Mouse (Mus musculus) embryonic facial prominence, embryonic 13.5 days (tissue): ENCODE results near the gene Plac8. TPM values are rescaled to one million over a fixed set of nuclear protein-coding genes. Genes with fewer than 3 reads are reported as not detected.

Experiments used
- ATAC-seq: fragments of 200-750 bp; cut with Nextera tagmentation; 2 replicates; pipeline ENCODE4 v1.8.0; 2017; ENCODE audit warnings: low read depth; ENCODE audit not compliant: insufficient number of reproducible peaks, insufficient read depth, low FRiP score, low TSS enrichment
- H3K27ac ChIP-seq: fragments of 300-500 bp; sonication (generic); 2 replicates; pipeline ENCODE4 v1.5.1; 2015; ENCODE audit warnings: moderate library complexity, mild to moderate bottlenecking, inconsistent platforms
- H3K27me3 ChIP-seq: fragments of 300-500 bp; sonication (generic); 2 replicates; pipeline ENCODE4 v1.6.1; 2015; ENCODE audit warnings: mild to moderate bottlenecking, inconsistent platforms
- H3K36me3 ChIP-seq: fragments of 300-500 bp; sonication (generic); 2 replicates; pipeline ENCODE4 v1.6.1; 2015; ENCODE audit warnings: mild to moderate bottlenecking, inconsistent platforms
- H3K4me1 ChIP-seq: fragments of 300-500 bp; sonication (generic); 2 replicates; pipeline ENCODE4 v1.6.1; 2015; ENCODE audit warnings: inconsistent platforms
- H3K4me2 ChIP-seq: fragments of 300-500 bp; sonication (generic); 2 replicates; pipeline ENCODE4 v1.6.1; 2015; ENCODE audit warnings: moderate library complexity, mild to moderate bottlenecking, inconsistent platforms
- H3K4me3 ChIP-seq: fragments of 300-500 bp; sonication (generic); 2 replicates; pipeline ENCODE4 v1.5.1; 2015; ENCODE audit warnings: mild to moderate bottlenecking, inconsistent platforms
- H3K9ac ChIP-seq: fragments of 300-500 bp; sonication (generic); 2 replicates; pipeline ENCODE4 v1.6.1; 2015; ENCODE audit warnings: mild to moderate bottlenecking, inconsistent platforms
- H3K9me3 ChIP-seq: fragments of 300-500 bp; sonication (generic); 2 replicates; pipeline ENCODE4 v1.6.1; 2016; ENCODE audit warnings: inconsistent platforms
- whole genome bisulfite sequencing: fragments of 180-500 bp; shearing (Covaris S2); methylation state at CpG from one replicate; pipeline ENCODE4 v1.1.7; 2015; ENCODE audit warnings: mixed read lengths; 5-methylcytosine and 5-hydroxymethylcytosine counted together
- polyA plus RNA-seq: library from polyadenylated mRNA; unstranded; fragments of >200 nt; fragmentation: Nextera tagmentation; extraction: Ambion mirVana; gene quantifications from 2 replicates; pipeline ENCODE4 v1.2.1, GENCODE M21; 2015

Gene Plac8
- polyA plus RNA-seq, 1 experiment from 2014 or later = 3.2 TPM

DNA sequence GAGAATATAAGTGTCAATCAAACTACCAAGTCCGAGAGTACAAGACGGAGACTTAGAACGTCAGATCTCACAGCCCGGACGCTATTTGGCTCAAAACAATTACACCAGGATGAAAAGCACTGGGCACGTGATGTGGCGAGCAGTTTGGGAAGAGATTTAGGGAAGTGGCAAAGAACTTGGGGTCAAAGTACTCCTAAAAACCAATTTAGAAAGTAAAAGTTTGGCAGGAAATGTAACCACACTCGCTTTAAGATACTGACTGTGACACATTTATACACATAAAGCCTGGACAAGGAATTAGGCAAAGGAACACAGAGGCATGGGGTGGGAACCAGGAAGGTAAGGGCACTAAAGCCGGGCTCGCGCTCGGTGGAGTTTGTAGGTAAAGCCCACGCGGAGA, 15.0 kb downstream of the Plac8 start:
- Histone ChIP-seq H3K4me2 (no peak overlapping the region), H3K27ac (no peak overlapping the region), H3K27me3 (no peaks in the 10 kb centered on the region), H3K4me1 (no peaks in the 10 kb centered on the region), H3K36me3 (no peaks in the 10 kb centered on the region), H3K9ac (no peak overlapping the region), H3K4me3 (no peak overlapping the region), H3K9me3 (no peaks in the 10 kb centered on the region)
- no peak for ATAC-seq
- WGBS = 85% methylated on average over 14 of the region's 14 CpGs

DNA sequence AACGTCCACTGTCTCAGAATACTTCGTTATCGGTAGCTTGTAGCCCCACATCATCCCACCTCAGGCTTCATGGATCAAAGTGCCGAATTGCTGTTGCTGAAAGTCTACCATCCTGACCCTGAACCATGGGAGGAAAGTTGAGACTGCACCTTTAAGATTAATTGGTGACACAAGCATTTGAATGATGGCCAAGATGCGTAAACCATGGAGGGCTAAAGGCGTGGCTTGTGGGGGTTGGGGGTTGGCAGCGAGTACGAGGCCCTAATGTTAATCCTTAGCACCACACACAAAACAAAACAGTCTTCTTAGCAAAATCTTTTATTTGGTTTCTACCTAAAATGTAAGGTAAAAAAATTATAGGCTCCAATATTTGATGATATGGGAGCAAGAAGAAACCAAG, 18.6 kb downstream of the Plac8 start:
- peaks cover 11% of the 10 kb centered on the region for H3K36me3 ChIP-seq
- 69% methylated on average over 8 of the region's 8 CpGs for whole genome bisulfite sequencing
- no peaks in the 10 kb centered on the region for H3K27me3 ChIP-seq
- ATAC-seq = no peak
- H3K9me3 ChIP-seq = no peaks in the 10 kb centered on the region
- no peaks in the 10 kb centered on the region for H3K4me1 ChIP-seq
- H3K27ac ChIP-seq = no peak overlapping the region
- no peak overlapping the region for H3K4me2 ChIP-seq
- H3K4me3 ChIP-seq = no peak overlapping the region
- H3K9ac ChIP-seq = no peak overlapping the region

DNA sequence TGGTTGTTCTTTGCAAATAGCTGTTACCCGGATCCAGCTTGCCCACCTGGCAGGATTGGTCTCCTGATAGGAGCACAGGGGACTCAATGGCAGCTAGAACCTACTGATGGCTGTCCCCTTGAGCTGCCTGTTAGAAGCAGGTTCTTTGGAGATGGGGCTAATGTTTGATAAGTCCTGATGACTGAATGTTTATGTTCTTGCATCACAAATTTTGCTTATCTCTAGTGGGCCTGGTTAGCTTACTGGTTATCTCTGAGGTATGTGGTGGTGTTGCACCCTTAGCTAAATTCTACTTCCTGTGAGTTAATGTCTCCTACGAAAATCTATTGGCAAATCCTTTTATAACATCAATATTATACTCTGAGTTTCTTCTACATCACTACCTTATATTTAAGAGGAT, 20.1 kb downstream of the Plac8 start:
- Histone ChIP-seq H3K4me3 (no peak overlapping the region), H3K4me2 (no peak overlapping the region), H3K36me3 (peaks cover 26% of the 10 kb centered on the region), H3K27me3 (no peaks in the 10 kb centered on the region), H3K9me3 (no peaks in the 10 kb centered on the region), H3K27ac (no peak overlapping the region), H3K9ac (no peak overlapping the region), H3K4me1 (no peaks in the 10 kb centered on the region)
- ATAC-seq = no peak
- WGBS = 61% methylated on average over 2 of the region's 2 CpGs

DNA sequence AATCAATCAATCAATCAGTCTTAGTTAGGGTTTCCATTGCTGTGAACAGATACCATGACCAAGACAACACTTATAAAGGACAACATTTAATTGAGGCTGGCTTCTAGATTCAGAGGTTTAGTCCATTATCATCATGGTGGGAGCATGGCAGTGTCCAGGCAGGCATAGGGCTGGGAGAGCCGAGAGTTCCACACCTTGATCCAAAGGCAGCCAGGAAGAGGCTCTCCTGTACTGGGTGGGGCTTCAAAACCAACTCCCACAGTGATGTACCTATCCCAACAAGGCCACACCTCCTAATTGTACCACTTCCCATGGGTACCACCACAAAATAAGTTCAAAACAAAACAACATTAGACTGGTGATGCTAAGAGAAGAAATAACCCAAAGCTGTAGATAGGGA, 21.9 kb downstream of the Plac8 start:
- Histone ChIP-seq H3K27ac (no peak overlapping the region), H3K9me3 (no peaks in the 10 kb centered on the region), H3K4me1 (no peaks in the 10 kb centered on the region), H3K4me2 (no peak overlapping the region), H3K4me3 (no peak overlapping the region), H3K27me3 (no peaks in the 10 kb centered on the region), H3K9ac (no peak overlapping the region), H3K36me3 (peaks cover 44% of the 10 kb centered on the region)
- no peak for ATAC-seq
- WGBS = 90% methylated on average over 1 of the region's 1 CpGs

DNA sequence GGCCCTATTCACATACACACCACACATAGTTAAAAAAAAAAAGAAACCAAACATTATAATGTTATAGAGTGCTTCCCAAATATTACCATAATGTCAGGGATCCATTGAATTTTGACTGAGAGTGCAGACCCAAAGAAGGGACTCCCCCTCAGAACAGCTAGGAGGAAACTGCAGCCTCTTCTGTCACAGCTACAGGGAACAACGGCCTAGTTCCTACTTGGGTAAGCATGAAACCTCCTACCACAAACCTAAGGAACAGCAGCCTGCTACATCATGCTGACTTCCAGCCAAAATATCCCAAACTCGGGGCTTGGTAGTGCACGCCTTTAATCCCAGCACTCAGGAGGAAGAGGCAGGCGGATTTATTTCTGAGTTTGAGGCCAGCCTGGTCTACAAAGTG, 22.7 kb downstream of the Plac8 start:
- no peaks in the 10 kb centered on the region for H3K4me1 ChIP-seq
- peaks cover 51% of the 10 kb centered on the region for H3K36me3 ChIP-seq
- no peak overlapping the region for H3K4me3 ChIP-seq
- 94% methylated on average over 4 of the region's 4 CpGs for WGBS
- no peak overlapping the region for H3K4me2 ChIP-seq
- no peak overlapping the region for H3K27ac ChIP-seq
- no peaks in the 10 kb centered on the region for H3K9me3 ChIP-seq
- H3K27me3 ChIP-seq = no peaks in the 10 kb centered on the region
- no peak for ATAC-seq
- no peak overlapping the region for H3K9ac ChIP-seq

DNA sequence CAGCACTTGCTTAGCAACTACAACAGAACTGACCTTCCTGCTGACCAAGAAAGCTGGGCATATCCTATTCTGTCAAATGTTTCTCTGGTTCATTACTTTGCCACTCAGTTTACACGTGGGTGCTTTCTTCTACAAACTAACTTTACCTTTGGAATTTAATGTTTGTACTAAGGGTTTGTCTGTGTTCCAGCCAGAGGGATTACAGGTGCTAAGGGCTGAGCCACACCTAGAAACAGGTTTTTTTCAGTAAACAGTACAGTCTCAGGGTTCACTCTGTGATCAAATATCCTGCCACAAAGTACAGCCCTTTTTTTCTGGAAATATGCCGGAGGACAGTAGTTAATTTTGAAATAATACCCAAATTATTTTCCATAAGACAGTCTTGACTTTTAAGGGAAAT, 23.8 kb downstream of the Plac8 start:
- no peak overlapping the region for H3K27ac ChIP-seq
- H3K27me3 ChIP-seq = no peaks in the 10 kb centered on the region
- H3K4me3 ChIP-seq = no peak overlapping the region
- no peak overlapping the region for H3K9ac ChIP-seq
- no peaks in the 10 kb centered on the region for H3K4me1 ChIP-seq
- no peak for ATAC-seq
- WGBS = 80% methylated on average over 2 of the region's 2 CpGs
- no peak overlapping the region for H3K4me2 ChIP-seq
- no peaks in the 10 kb centered on the region for H3K9me3 ChIP-seq
- H3K36me3 ChIP-seq = peaks cover 61% of the 10 kb centered on the region

DNA sequence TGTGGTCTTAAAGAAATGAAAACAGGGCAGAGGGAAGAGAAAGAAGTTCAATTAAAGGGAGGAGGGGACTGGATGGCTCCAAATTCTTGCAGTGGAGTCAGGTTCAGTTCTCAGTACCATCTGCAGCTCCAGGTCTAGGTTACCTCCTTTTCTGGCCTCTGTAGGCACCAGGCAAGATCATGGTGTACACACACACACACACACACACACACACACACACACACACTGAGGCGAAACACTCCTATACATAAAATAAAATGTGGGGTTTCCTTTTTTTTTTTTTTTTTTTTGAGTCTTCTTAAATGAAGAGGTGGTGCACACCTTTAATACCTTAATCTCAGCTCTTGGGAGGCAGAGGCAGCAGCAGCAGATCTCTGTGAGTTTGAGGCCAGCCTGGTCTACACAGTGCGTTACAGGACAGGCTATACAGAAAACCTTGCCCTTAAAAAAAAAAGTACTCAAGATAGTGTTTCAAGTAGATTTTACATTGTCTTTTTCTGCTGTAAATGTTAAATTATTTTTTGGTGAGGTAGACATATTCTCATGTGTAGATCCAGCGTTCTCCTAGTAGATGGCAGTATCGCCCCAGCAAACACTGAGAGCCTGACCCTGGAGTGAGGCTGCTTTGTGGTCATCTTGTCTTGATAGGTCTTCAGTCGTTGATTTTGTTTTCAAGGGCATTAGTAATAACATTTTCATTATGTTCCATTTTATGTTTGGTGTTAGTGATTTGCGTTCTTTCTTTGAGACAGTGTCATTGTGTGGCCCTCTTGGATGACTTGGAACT, 25.6 kb downstream of the Plac8 start:
- Histone ChIP-seq H3K9ac (no peak overlapping the region), H3K4me1 (no peaks in the 10 kb centered on the region; the same call in 1 of the 2 replicates), H3K4me2 (no peak overlapping the region), H3K27me3 (no peaks in the 10 kb centered on the region), H3K4me3 (no peak overlapping the region), H3K27ac (no peak overlapping the region), H3K36me3 (peaks cover 78% of the 10 kb centered on the region), H3K9me3 (no peaks in the 10 kb centered on the region)
- ATAC-seq = no peak
- WGBS = 91% methylated on average over 6 of the region's 6 CpGs

DNA sequence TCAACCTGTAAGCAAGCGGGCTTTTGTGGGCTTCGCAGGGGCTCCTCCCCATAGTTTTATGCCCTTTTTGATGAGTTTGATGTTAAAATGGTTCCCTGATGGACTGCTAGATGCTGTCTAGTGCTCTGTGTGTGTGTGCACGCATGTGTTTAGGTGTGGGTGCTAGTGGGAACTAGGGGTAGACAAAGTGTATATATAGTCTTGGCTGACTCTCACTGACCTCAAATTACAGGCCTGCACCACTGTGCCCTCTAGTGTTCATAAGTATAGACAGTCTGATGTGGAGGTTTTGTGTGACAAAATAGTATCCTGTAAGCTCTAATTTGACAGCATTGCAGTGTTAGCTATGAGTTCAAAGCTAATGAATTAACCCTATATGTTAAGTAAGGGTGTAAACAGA, 35.4 kb downstream of the Plac8 start:
- no peak for ATAC-seq
- H3K4me3 ChIP-seq = no peak overlapping the region
- peaks cover 64% of the 10 kb centered on the region for H3K36me3 ChIP-seq
- no peaks in the 10 kb centered on the region for H3K27me3 ChIP-seq
- no peak overlapping the region for H3K27ac ChIP-seq
- no peaks in the 10 kb centered on the region for H3K4me1 ChIP-seq
- no peak overlapping the region for H3K4me2 ChIP-seq
- H3K9ac ChIP-seq = no peak overlapping the region
- 89% methylated on average over 3 of the region's 3 CpGs for WGBS
- no peaks in the 10 kb centered on the region for H3K9me3 ChIP-seq

DNA sequence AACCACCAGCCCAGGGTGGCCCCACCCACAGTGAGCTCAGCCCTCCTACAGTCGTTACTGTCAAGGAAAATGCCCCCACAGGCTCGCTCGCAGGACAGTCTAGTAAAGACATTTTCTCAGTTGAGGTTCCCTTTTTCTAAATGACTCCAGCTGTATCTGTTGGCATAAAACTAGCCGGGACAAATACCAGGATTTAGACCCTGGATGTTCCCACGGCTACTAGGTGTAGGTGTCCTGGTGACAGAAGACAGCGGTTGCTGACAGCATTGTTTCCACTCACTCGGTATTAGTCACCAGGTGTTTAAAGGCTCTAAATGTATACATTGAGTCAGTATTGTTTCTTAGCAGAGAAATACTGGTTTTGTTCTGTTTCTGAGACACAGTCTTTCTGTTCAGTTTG, 36.2 kb downstream of the Plac8 start:
- Histone ChIP-seq H3K36me3 (peaks cover 66% of the 10 kb centered on the region), H3K4me1 (no peaks in the 10 kb centered on the region), H3K4me2 (no peak overlapping the region), H3K27ac (no peak overlapping the region), H3K9me3 (no peaks in the 10 kb centered on the region), H3K9ac (no peak overlapping the region), H3K27me3 (no peaks in the 10 kb centered on the region), H3K4me3 (no peak overlapping the region)
- no peak for ATAC-seq
- WGBS = 82% methylated on average over 7 of the region's 7 CpGs

DNA sequence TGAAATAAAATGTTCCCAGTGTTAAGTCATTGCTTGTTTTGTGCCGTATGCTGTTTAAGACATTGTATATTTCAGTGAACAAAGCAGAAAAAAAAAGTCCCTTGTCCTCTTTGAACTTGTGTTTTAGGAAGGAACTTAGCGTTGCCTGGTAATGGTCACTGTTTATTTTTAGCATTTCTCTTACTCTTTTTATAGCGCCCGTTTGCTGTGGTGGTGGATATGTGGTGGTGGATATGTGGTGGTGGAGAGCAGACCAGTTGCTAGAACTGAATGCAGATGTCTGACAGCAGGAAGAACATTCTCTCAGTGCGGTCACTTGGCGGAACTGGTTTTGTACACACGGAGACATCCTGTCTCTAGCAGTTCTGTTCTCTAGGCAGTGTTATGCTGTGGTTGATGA, 45.9 kb downstream of the Plac8 start:
- no peak overlapping the region for H3K27ac ChIP-seq
- 83% methylated on average over 7 of the region's 7 CpGs for WGBS

DNA sequence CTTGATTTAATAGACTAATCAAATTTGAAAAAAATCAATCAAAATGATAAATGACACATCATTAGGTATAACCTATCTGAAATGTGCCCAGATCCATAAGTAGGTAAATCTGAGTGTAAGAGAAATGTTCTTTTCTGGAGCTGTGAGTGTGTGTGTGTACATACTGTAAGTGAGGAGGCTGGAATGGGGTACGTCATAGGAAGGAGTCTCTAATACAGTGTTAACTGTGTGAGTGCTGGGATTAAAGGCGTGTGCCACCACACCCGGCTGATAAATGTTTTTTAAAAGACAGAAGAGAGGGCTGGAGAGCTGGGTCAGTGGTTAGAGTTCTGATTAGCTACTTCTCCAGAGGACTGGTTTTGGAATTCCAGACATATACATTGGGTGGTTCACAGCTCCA, 46.4 kb downstream of the Plac8 start:
- H3K9me3 ChIP-seq = no peaks in the 10 kb centered on the region
- no peak for ATAC-seq
- no peak overlapping the region for H3K4me3 ChIP-seq
- no peak overlapping the region for H3K27ac ChIP-seq
- H3K9ac ChIP-seq = no peak overlapping the region
- H3K4me2 ChIP-seq = no peak overlapping the region
- H3K36me3 ChIP-seq = peaks cover 37% of the 10 kb centered on the region
- H3K27me3 ChIP-seq = no peaks in the 10 kb centered on the region
- WGBS = 89% methylated on average over 3 of the region's 3 CpGs
- H3K4me1 ChIP-seq = no peaks in the 10 kb centered on the region

More for the DNA sequence above, 45.9 kb downstream of the Plac8 start:
- H3K4me2 ChIP-seq = no peak overlapping the region
- no peaks in the 10 kb centered on the region for H3K9me3 ChIP-seq
- H3K36me3 ChIP-seq = peaks cover 43% of the 10 kb centered on the region
- H3K27me3 ChIP-seq = no peaks in the 10 kb centered on the region
- ATAC-seq = no peak
- H3K4me1 ChIP-seq = no peaks in the 10 kb centered on the region
- no peak overlapping the region for H3K9ac ChIP-seq
- no peak overlapping the region for H3K4me3 ChIP-seq

DNA sequence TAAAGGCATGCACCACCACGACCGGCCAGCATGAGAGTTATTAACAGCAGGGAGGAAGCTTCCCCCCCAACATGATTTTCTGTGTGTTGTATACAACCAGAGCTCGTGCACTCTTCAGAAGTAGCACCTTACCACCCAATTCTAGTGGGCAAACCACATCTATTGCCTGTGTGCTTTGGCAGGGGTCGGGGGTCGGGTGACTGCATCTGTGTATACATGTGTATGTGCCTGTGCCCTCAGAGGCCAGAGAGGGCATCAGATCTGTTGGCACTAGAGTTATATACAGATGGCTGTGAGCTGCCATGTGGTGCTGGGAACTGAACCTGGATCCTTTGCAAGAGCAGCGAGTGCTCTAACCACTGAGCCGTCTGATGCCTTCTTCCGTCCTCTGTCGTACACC, 47.1 kb downstream of the Plac8 start:
- no peak overlapping the region for H3K9ac ChIP-seq
- no peak for ATAC-seq
- peaks cover 30% of the 10 kb centered on the region for H3K36me3 ChIP-seq
- H3K4me2 ChIP-seq = no peak overlapping the region
- 94% methylated on average over 9 of the region's 9 CpGs for WGBS
- no peaks in the 10 kb centered on the region for H3K27me3 ChIP-seq
- no peak overlapping the region for H3K27ac ChIP-seq
- H3K4me3 ChIP-seq = no peak overlapping the region
- peaks cover 6% of the 10 kb centered on the region for H3K4me1 ChIP-seq
- no peaks in the 10 kb centered on the region for H3K9me3 ChIP-seq
